Mouse (Mus musculus): ENCODE results near the gene Ing1.
"Not testable (repeated sequence)": the region's sequence is repeated elsewhere in the genome, so short reads cannot be mapped to it uniquely, and the experiment has no call there.

Gene Ing1

GRCm38 (mm10) chr8:11551497-11551896 is 3.9 kb upstream of the Ing1 start:
- not testable (repeated sequence) for DNase-seq

- no peak for DNase-seq
Observed at GRCm38 (mm10) chr8:11552390-11552789, 3.0 kb upstream of the Ing1 start.

GRCm38 (mm10) chr8:11555720-11556591 is 585 bp downstream of the Ing1 start:
- peak; percentile 99 to 100 for DNase-seq

- peak; percentile 66 to 70 for DNase-seq
Observed at GRCm38 (mm10) chr8:11556691-11557423, 1.5 kb downstream of the Ing1 start.

GRCm38 (mm10) chr8:11557424-11557767 is 2.0 kb downstream of the Ing1 start:
- no peak for DNase-seq

- DNase-seq: peak; percentile 98
Observed at GRCm38 (mm10) chr8:11557768-11558629, 2.6 kb downstream of the Ing1 start.

- DNase-seq: no peak
Observed at GRCm38 (mm10) chr8:11559511-11559910, 4.1 kb downstream of the Ing1 start.

GRCm38 (mm10) chr8:11560220-11560619 is 4.8 kb downstream of the Ing1 start:
- no peak for DNase-seq

- DNase-seq: no peak
Observed at GRCm38 (mm10) chr8:11564236-11564635, 8.9 kb downstream of the Ing1 start.

- no peak for DNase-seq
Observed at GRCm38 (mm10) chr8:11564721-11565120, 9.3 kb downstream of the Ing1 start.

GRCm38 (mm10) chr8:11568193-11568592 is 12.8 kb downstream of the Ing1 start:
- not testable (repeated sequence) for DNase-seq

GRCm38 (mm10) chr8:11569260-11570097 is 14.1 kb downstream of the Ing1 start:
- no peak for DNase-seq

GRCm38 (mm10) chr8:11570742-11571141 is 15.4 kb downstream of the Ing1 start:
- DNase-seq: no peak

GRCm38 (mm10) chr8:11571950-11572349 is 16.6 kb downstream of the Ing1 start:
- DNase-seq: no peak

- no peak for DNase-seq
Observed at GRCm38 (mm10) chr8:11572428-11572827, 17.1 kb downstream of the Ing1 start.

- DNase-seq: no peak
Observed at GRCm38 (mm10) chr8:11574911-11575603, 19.7 kb downstream of the Ing1 start.

- DNase-seq: no peak
Observed at GRCm38 (mm10) chr8:11575604-11576384, 20.4 kb downstream of the Ing1 start.

- no peak for DNase-seq
Observed at GRCm38 (mm10) chr8:11585513-11586373, 30.4 kb downstream of the Ing1 start.

- no peak for DNase-seq
Observed at GRCm38 (mm10) chr8:11586374-11586745, 31.0 kb downstream of the Ing1 start.

- no peak for DNase-seq
Observed at GRCm38 (mm10) chr8:11591837-11592236, 36.5 kb downstream of the Ing1 start.
